Mouse (Mus musculus) cerebellum, adult 2 months (tissue): Measurements from ENCODE around the gene Cep68.

ENCODE experiments used
- CTCF ChIP-seq: fragments of 200-500 bp; IDR thresholded peaks from 2 replicates; pipeline ENCODE4 v1.5.1; 2011; ENCODE audit warnings: low read depth, mild to moderate bottlenecking, control low read depth, low read length, moderate library complexity, borderline replicate concordance; ENCODE audit not compliant: insufficient read depth
- POLR2A ChIP-seq: fragments of 200-500 bp; IDR thresholded peaks from 2 replicates; pipeline ENCODE4 v1.6.1; 2011; ENCODE audit warnings: low read length, control low read depth, borderline replicate concordance; ENCODE audit not compliant: insufficient read depth

- TF ChIP-seq POLR2A, result no peak
- no peak for TF ChIP-seq CTCF
Measured at GRCm38 (mm10) chr11:20248840-20249239, 389 bp downstream of the Cep68 start.
